Mouse (Mus musculus): ENCODE measurements around the gene Frmpd3. TPM values are rescaled to one million over a fixed set of nuclear protein-coding genes. Genes with fewer than 3 reads are reported as not detected.
A peak's percentile ranks its signal among the peaks of the same experiment; 100 is the strongest.

The Frmpd3 gene
- polyA plus RNA-seq, 1 experiment from 2014 or later, result 0.20 TPM

DNA sequence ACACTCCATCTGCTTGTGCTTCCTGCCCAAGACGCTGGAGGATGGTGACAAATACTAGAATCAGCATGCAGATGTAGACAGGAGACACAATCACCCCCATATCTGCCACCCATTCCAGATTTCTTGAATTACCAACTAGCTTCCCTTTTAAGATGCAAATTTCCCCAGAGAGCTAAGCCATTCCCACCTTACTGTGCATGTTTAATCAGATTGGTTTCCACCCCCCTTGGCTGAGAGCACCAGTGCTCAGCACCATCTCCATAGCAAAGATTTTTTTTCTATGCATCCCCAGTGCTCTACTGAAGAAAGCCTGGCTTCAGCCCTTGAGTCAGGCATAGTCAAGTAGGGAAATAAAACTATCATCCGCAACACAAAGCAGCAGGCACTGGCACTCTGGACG, 57.9 kb downstream of the Frmpd3 start:
- 57% methylated on average over 3 of the region's 3 CpGs for WGBS
- no peak for ATAC-seq (ENCODE audit: insufficient number of reproducible peaks, insufficient read depth, low FRiP score, low read depth)

GRCm38 (mm10) chrX:140402904-140403303, 60.8 kb downstream of the Frmpd3 start:
- no peak overlapping the region for H3K4me3 ChIP-seq (ENCODE audit: low read depth, low read length)
- no peaks in the 10 kb centered on the region for H3K4me1 ChIP-seq (ENCODE audit: control insufficient read depth, insufficient read depth, low read length)
- no peaks in the 10 kb centered on the region for H3K27me3 ChIP-seq (ENCODE audit: control insufficient read depth, insufficient read depth, low read length)
- WGBS, result 57% methylated on average over 4 of the region's 4 CpGs
- no peak overlapping the region for H3K27ac ChIP-seq (ENCODE audit: low read length)
- H3K9me3 ChIP-seq (ENCODE audit: control insufficient read depth, low read depth, low read length), result no peaks in the 10 kb centered on the region
- no peak for ATAC-seq (ENCODE audit: insufficient number of reproducible peaks, insufficient read depth, low FRiP score, low read depth)
- H3K4me2 ChIP-seq (replicated peaks; ENCODE audit: low read depth, low read length), result no peak overlapping the region
- no peak overlapping the region for H3K9ac ChIP-seq (replicated peaks; ENCODE audit: low read depth, low read length)
- H3K36me3 ChIP-seq (ENCODE audit: control insufficient read depth, insufficient read depth, low read length), result no peaks in the 10 kb centered on the region

More for the DNA sequence above, 57.9 kb downstream of the Frmpd3 start:
- Histone ChIP-seq H3K27me3 (ENCODE audit: control insufficient read depth, insufficient read depth, low read length) (no peaks in the 10 kb centered on the region), H3K4me2 (replicated peaks; ENCODE audit: low read depth, low read length) (no peak overlapping the region), H3K27ac (ENCODE audit: low read length) (no peak overlapping the region), H3K4me1 (ENCODE audit: control insufficient read depth, insufficient read depth, low read length) (no peaks in the 10 kb centered on the region), H3K36me3 (ENCODE audit: control insufficient read depth, insufficient read depth, low read length) (no peaks in the 10 kb centered on the region), H3K4me3 (ENCODE audit: low read depth, low read length) (no peak overlapping the region), H3K9ac (replicated peaks; ENCODE audit: low read depth, low read length) (no peak overlapping the region), H3K9me3 (ENCODE audit: control insufficient read depth, low read depth, low read length) (no peaks in the 10 kb centered on the region)

DNA sequence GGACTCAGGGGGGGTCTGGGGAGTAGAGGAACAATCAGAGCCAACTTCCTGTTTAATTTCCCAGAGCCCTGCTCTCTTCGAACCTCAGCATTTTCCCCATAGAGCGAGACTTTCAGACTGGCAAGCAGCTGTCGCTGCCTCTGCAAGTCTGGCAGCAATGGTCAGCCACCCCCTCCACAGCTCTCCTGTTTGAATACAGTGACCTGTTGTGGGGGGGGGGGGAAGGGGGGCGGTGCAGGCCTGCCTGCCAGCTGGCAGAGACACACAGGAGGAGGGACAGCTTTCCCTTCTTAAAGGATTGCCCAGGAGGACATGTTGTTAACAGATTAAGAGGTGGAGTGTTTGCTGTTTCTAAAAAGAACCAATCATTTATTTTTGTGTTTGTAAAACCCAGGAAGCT, 64.0 kb downstream of the Frmpd3 start:
- Histone ChIP-seq H3K4me3 (ENCODE audit: low read depth, low read length) (no peak overlapping the region), H3K27me3 (ENCODE audit: control insufficient read depth, insufficient read depth, low read length) (no peaks in the 10 kb centered on the region), H3K9ac (replicated peaks; ENCODE audit: low read depth, low read length) (no peak overlapping the region), H3K9me3 (ENCODE audit: control insufficient read depth, low read depth, low read length) (no peaks in the 10 kb centered on the region), H3K4me1 (ENCODE audit: control insufficient read depth, insufficient read depth, low read length) (no peaks in the 10 kb centered on the region), H3K27ac (ENCODE audit: low read length) (no peak overlapping the region), H3K36me3 (ENCODE audit: control insufficient read depth, insufficient read depth, low read length) (no peaks in the 10 kb centered on the region), H3K4me2 (replicated peaks; ENCODE audit: low read depth, low read length) (no peak overlapping the region)
- peak; percentile 33; the same call in 1 of the 2 replicates for ATAC-seq (ENCODE audit: insufficient number of reproducible peaks, insufficient read depth, low FRiP score, low read depth)
- 54% methylated on average over 3 of the region's 4 CpGs for WGBS

- Histone ChIP-seq H3K27ac (ENCODE audit: low read length) (no peak overlapping the region), H3K27me3 (ENCODE audit: control insufficient read depth, insufficient read depth, low read length) (no peaks in the 10 kb centered on the region), H3K4me1 (ENCODE audit: control insufficient read depth, insufficient read depth, low read length) (no peaks in the 10 kb centered on the region), H3K4me2 (replicated peaks; ENCODE audit: low read depth, low read length) (no peak overlapping the region), H3K4me3 (ENCODE audit: low read depth, low read length) (no peak overlapping the region), H3K9me3 (ENCODE audit: control insufficient read depth, low read depth, low read length) (no peaks in the 10 kb centered on the region), H3K9ac (replicated peaks; ENCODE audit: low read depth, low read length) (no peak overlapping the region), H3K36me3 (ENCODE audit: control insufficient read depth, insufficient read depth, low read length) (no peaks in the 10 kb centered on the region)
- peak; percentile 58; the same call in 1 of the 2 replicates for ATAC-seq (ENCODE audit: insufficient number of reproducible peaks, insufficient read depth, low FRiP score, low read depth)
These were observed 64.4 kb downstream of the Frmpd3 start for GRCm38 (mm10) chrX:140406501-140406900.

DNA sequence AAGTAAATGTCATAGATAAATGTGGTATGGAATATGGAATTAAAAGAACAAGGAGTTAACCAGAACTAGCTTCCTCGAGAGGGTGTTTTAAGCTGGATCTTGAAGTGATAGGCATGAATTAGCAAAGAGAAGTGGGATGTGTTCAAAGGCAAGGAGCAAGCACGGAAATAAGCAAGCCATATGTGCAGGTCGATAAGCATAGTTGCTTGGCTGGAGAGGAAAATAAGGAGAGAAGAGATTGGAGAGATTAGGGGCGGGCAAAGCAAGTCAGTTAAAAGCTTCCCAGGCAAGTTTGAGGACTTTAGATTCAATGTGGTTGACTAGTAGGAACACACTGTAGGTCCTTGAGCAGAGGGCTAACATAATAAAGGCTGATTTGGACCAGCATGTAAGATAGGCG, 65.5 kb downstream of the Frmpd3 start:
- Histone ChIP-seq H3K36me3 (ENCODE audit: control insufficient read depth, insufficient read depth, low read length) (no peaks in the 10 kb centered on the region), H3K4me2 (replicated peaks; ENCODE audit: low read depth, low read length) (no peak overlapping the region)

GRCm38 (mm10) chrX:140418467-140418866, 76.4 kb downstream of the Frmpd3 start:
- WGBS, result 89% methylated on average over 4 of the region's 4 CpGs
- no peak for ATAC-seq (ENCODE audit: insufficient number of reproducible peaks, insufficient read depth, low FRiP score, low read depth)
- no peaks in the 10 kb centered on the region for H3K9me3 ChIP-seq (ENCODE audit: control insufficient read depth, low read depth, low read length)
- H3K36me3 ChIP-seq (ENCODE audit: control insufficient read depth, insufficient read depth, low read length), result no peaks in the 10 kb centered on the region
- no peak overlapping the region for H3K9ac ChIP-seq (replicated peaks; ENCODE audit: low read depth, low read length)
- H3K27me3 ChIP-seq (ENCODE audit: control insufficient read depth, insufficient read depth, low read length), result no peaks in the 10 kb centered on the region
- no peak overlapping the region for H3K4me3 ChIP-seq (ENCODE audit: low read depth, low read length)
- H3K4me2 ChIP-seq (replicated peaks; ENCODE audit: low read depth, low read length), result no peak overlapping the region
- H3K27ac ChIP-seq (ENCODE audit: low read length), result no peak overlapping the region
- H3K4me1 ChIP-seq (ENCODE audit: control insufficient read depth, insufficient read depth, low read length), result no peaks in the 10 kb centered on the region

More for the DNA sequence above, 65.5 kb downstream of the Frmpd3 start:
- Histone ChIP-seq H3K4me1 (ENCODE audit: control insufficient read depth, insufficient read depth, low read length) (no peaks in the 10 kb centered on the region), H3K9ac (replicated peaks; ENCODE audit: low read depth, low read length) (no peak overlapping the region), H3K27me3 (ENCODE audit: control insufficient read depth, insufficient read depth, low read length) (no peaks in the 10 kb centered on the region), H3K9me3 (ENCODE audit: control insufficient read depth, low read depth, low read length) (no peaks in the 10 kb centered on the region), H3K4me3 (ENCODE audit: low read depth, low read length) (no peak overlapping the region), H3K27ac (ENCODE audit: low read length) (no peak overlapping the region)
- 76% methylated on average over 5 of the region's 5 CpGs for WGBS
- no peak for ATAC-seq (ENCODE audit: insufficient number of reproducible peaks, insufficient read depth, low FRiP score, low read depth)

DNA sequence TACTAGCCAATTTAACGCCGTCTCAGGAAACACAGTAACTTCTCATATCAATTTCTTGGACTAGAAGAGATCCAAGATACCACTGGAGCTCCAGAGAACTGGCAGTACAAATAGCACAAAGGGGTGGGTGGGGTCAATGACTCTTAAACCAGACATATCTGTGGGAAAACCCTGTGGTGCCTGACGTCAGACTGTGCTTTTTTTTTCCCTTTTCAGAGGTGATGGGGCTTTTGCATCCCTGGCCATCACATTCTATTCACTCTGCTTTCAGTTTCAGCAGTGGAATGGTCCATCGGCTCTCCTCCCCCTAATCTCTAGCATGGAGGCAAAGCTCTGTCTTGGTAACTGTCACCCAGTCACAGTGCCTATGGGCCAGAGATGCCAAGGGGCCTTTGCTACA, 85.1 kb downstream of the Frmpd3 start:
- H3K9me3 ChIP-seq (ENCODE audit: control insufficient read depth, low read depth, low read length), result no peaks in the 10 kb centered on the region
- H3K4me2 ChIP-seq (replicated peaks; ENCODE audit: low read depth, low read length), result no peak overlapping the region
- no peak for ATAC-seq (ENCODE audit: insufficient number of reproducible peaks, insufficient read depth, low FRiP score, low read depth)
- no peaks in the 10 kb centered on the region for H3K4me1 ChIP-seq (ENCODE audit: control insufficient read depth, insufficient read depth, low read length)
- H3K4me3 ChIP-seq (ENCODE audit: low read depth, low read length), result no peak overlapping the region
- H3K36me3 ChIP-seq (ENCODE audit: control insufficient read depth, insufficient read depth, low read length), result no peaks in the 10 kb centered on the region
- WGBS, result 80% methylated on average over 4 of the region's 4 CpGs
- H3K27ac ChIP-seq (ENCODE audit: low read length), result no peak overlapping the region
- no peak overlapping the region for H3K9ac ChIP-seq (replicated peaks; ENCODE audit: low read depth, low read length)
- no peaks in the 10 kb centered on the region for H3K27me3 ChIP-seq (ENCODE audit: control insufficient read depth, insufficient read depth, low read length)

DNA sequence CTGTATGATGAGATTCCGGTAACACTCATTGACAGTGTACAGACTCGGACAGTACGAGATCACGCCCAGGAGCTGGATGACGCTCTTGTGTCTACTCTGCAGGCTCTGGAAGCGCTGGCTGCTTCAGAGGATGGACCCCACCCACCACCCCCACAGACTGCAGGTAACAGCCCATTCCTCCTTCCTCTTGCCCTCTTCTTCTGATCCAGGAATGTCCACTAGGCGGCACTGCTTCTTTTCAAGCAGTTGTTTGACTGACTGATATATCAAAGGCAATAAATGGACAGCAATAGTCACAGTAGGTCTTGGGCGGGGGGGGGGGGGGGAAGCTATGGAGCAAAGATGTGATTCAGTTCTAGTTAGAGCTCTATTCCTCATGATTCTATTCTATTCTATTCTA, 86.2 kb downstream of the Frmpd3 start:
- no peak overlapping the region for H3K4me2 ChIP-seq (replicated peaks; ENCODE audit: low read depth, low read length)
- ATAC-seq (ENCODE audit: insufficient number of reproducible peaks, insufficient read depth, low FRiP score, low read depth), result no peak
- no peak overlapping the region for H3K9ac ChIP-seq (replicated peaks; ENCODE audit: low read depth, low read length)
- no peaks in the 10 kb centered on the region for H3K4me1 ChIP-seq (ENCODE audit: control insufficient read depth, insufficient read depth, low read length)
- no peak overlapping the region for H3K27ac ChIP-seq (ENCODE audit: low read length)
- H3K36me3 ChIP-seq (ENCODE audit: control insufficient read depth, insufficient read depth, low read length), result no peaks in the 10 kb centered on the region
- H3K4me3 ChIP-seq (ENCODE audit: low read depth, low read length), result no peak overlapping the region
- H3K27me3 ChIP-seq (ENCODE audit: control insufficient read depth, insufficient read depth, low read length), result no peaks in the 10 kb centered on the region
- no peaks in the 10 kb centered on the region for H3K9me3 ChIP-seq (ENCODE audit: control insufficient read depth, low read depth, low read length)
- 66% methylated on average over 8 of the region's 8 CpGs for WGBS

- no peak overlapping the region for H3K27ac ChIP-seq (ENCODE audit: low read length)
- 75% methylated on average over 5 of the region's 5 CpGs for WGBS
- no peak overlapping the region for H3K4me3 ChIP-seq (ENCODE audit: low read depth, low read length)
- no peak overlapping the region for H3K4me2 ChIP-seq (replicated peaks; ENCODE audit: low read depth, low read length)
- no peaks in the 10 kb centered on the region for H3K36me3 ChIP-seq (ENCODE audit: control insufficient read depth, insufficient read depth, low read length)
- no peaks in the 10 kb centered on the region for H3K27me3 ChIP-seq (ENCODE audit: control insufficient read depth, insufficient read depth, low read length)
- no peak for ATAC-seq (ENCODE audit: insufficient number of reproducible peaks, insufficient read depth, low FRiP score, low read depth)
- no peaks in the 10 kb centered on the region for H3K4me1 ChIP-seq (ENCODE audit: control insufficient read depth, insufficient read depth, low read length)
- no peaks in the 10 kb centered on the region for H3K9me3 ChIP-seq (ENCODE audit: control insufficient read depth, low read depth, low read length)
- H3K9ac ChIP-seq (replicated peaks; ENCODE audit: low read depth, low read length), result no peak overlapping the region
These were observed 87.9 kb downstream of the Frmpd3 start for GRCm38 (mm10) chrX:140429985-140430384.
